Mouse (Mus musculus): ENCODE measurements around the gene Cntnap2.

The Cntnap2 gene

DNA sequence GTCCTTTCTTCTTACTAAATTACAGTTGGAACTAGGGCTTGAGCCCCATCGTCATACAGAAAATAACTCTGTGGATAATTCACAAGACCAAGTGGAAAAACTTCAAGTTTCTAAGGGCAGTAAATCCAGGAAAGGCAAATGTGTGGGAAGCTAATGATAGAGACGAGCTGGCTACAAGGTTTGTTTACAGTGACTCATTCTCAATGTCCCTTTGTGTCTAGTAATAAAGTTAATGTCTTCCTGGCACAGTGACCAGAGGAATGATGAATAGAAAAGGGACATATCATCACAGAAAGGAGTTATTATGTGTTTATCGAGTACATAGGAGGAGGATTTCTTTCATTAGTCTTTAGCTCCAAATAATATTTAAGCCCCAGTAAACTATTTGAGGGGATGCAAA lies 828.7 kb downstream of the Cntnap2 start:
- no peak for DNase-seq (ENCODE audit: low spot score in 2 of 2)

GRCm38 (mm10) chr6:45938263-45938662 lies 879.1 kb downstream of the Cntnap2 start:
- no peak for DNase-seq (ENCODE audit: low spot score in 2 of 2)

GRCm38 (mm10) chr6:45938775-45939174 lies 879.6 kb downstream of the Cntnap2 start:
- DNase-seq (ENCODE audit: low spot score in 2 of 2): no peak

DNA sequence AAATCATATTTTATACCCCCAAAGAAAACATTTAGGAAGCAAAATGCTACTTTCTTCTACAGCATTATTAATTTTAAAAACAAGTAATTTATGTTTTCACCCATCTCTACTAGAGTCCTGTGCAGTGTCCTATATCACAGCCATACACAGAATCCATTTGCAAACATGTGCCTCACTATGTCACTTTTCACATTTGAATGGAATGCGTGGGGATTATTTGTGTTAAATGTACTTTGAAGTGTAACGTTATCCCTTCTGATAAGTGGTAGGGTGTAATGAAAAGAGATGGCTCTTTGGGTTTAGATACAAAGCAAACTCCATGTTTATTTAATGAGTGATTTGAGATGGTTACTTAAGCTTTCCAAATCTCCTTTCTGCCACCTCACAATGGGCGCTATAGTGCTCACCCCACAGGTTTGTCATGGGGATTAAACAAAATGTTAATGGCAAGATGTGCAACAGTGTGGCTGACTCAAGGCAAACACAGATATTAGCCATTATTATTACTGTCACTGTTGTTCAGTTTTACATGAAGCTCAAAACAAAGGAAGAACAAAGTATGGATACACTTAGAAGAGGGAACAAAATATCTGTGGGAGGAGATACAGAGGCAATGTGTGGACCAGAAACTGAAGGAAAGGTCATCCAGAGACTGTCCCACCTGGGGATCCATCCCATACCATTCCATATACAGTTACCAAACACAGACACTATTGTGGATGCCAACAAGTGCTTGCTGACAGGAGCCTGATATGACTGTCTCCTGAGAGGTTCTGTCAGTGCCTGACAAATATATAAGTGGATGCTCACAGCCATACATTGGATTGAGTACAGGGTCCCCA lies 886.2 kb downstream of the Cntnap2 start:
- DNase-seq (ENCODE audit: low spot score in 2 of 2): no peak

GRCm38 (mm10) chr6:45954773-45955172 lies 895.6 kb downstream of the Cntnap2 start:
- DNase-seq (ENCODE audit: low spot score in 2 of 2): no peak

DNA sequence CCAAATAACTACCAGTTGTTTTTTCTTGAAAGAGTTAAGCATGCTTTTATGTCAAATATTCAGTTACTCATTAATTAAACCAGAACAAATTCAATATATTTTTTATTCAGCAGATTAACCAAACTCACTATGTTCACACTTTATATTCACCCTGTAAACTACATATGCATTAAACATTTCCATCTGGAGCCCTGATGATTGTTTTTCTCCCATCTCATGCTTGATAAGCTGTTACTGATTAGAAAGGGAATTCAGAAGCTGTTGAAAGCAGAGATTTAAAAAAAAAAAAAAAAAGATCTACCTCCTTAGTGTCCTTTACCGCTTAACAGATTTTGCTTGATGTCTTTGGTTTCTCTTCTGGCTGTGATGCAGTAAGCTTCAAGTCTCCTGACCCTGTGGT lies 905.3 kb downstream of the Cntnap2 start:
- no peak for DNase-seq (ENCODE audit: low spot score in 2 of 2)

- no peak for DNase-seq (ENCODE audit: low spot score in 2 of 2)
These were observed 915.5 kb downstream of the Cntnap2 start for GRCm38 (mm10) chr6:45974471-45975154.

- DNase-seq (ENCODE audit: low spot score in 2 of 2): no peak
These were observed 920.0 kb downstream of the Cntnap2 start for GRCm38 (mm10) chr6:45979171-45979570.

DNA sequence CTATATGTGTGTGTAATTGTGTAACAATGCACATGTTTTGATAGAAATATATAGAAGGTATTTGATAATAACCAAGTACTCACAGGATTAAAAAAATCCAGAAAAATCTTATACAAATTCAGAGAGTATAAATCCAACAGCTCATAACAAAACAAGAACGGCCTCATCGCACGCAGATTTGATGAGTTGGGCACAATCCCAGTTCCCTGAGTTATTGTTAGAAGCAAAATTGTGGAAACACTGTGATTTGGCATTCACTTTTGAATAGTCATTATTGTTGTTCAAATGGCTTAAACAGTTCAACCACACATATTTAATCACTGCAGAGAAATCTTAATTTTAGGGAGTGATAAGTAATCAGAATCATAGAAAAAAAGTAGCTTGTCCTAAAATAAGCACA lies 928.9 kb downstream of the Cntnap2 start:
- no peak for DNase-seq (ENCODE audit: low spot score in 2 of 2)

- DNase-seq (ENCODE audit: low spot score in 2 of 2): no peak
These were observed 931.9 kb downstream of the Cntnap2 start for GRCm38 (mm10) chr6:45991086-45991485.

DNA sequence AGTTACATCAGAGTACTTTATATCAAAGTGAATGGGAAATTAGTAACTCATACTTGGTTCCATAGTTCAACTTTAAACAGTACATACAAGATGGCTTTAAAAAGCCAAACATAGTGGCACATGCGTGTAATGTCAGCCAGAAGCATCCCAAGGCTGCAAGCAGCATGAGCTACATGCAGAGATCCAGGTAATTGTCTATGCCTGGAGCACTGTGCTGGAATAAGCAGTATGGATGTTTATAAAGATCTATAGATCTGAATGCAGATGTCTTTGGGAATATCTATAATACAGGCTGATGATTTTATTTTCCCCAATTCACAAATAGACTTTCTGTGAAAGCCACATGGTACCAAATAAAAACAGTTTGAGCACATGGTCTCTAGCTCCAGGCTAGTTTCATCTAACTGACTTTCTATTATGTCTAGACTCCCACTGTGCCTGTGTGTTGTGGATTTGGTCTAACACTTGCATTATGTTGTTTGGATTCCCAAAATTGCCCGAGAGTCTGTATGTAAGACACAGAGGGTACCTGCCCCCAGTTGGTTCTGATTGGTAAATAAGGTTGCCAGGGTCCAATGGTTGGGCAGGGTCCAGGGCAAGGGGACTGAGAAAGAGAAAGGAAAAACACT lies 963.5 kb downstream of the Cntnap2 start:
- no peak for DNase-seq (ENCODE audit: low spot score in 2 of 2)

DNA sequence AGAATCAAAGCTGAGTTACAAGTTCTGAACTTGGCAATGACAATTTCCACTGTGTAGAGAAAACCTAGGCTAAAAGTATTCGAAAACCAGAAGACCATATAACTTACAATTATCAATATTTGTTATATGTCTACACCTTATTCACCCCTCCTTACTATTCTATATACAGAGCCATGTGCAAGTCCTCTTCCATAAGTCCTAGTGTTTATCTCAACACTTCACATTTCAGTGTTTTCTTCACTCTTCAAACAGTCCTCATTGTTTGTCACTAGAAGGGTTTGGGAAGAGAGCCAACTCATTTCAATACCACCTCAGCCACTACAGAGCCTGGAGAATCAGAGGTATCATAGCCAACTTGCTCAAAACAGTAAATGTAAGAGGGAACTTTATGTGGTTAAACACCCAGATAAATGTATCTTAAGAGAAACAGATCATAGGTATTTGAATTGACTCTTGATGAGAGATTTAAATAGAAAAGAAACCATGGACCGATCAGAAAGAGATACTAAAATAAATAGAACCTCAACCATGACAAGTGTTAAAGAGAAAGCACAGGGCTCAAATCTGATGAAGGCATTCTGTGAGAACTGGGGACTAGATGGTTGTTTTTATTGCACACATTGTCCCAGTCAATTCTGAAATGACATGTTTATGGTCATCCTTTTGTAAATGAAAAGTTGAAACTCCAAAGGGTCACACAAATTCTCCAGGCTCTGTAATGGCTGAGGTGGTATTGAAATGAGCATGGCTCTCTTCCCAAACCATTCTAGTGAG lies 972.9 kb downstream of the Cntnap2 start:
- no peak for DNase-seq (ENCODE audit: low spot score in 2 of 2)

- no peak for DNase-seq (ENCODE audit: low spot score in 2 of 2)
These were observed 974.0 kb downstream of the Cntnap2 start for GRCm38 (mm10) chr6:46033108-46033507.

- no peak for DNase-seq (ENCODE audit: low spot score in 2 of 2)
These were observed 981.5 kb downstream of the Cntnap2 start for GRCm38 (mm10) chr6:46040671-46041070.

DNA sequence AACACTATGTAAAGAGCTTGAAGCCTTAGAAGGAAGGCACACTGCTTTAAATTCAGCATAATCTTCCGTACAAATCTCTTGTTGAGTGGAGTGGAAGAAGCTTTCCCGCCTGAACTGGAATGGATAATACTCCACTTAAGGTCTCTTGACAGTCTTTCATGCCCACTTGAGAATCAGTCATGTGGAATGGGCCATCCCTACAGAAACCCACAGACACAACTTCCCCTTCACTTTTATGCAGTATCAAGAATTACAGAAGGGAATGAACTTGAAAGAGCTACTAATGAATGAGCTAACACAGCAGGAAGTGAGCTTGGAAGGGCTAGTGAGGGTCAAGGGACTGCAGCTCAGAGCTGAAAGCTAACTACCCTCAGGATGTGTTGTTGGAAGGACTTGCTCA lies 1021.1 kb downstream of the Cntnap2 start:
- no peak for DNase-seq (ENCODE audit: low spot score in 2 of 2)

DNA sequence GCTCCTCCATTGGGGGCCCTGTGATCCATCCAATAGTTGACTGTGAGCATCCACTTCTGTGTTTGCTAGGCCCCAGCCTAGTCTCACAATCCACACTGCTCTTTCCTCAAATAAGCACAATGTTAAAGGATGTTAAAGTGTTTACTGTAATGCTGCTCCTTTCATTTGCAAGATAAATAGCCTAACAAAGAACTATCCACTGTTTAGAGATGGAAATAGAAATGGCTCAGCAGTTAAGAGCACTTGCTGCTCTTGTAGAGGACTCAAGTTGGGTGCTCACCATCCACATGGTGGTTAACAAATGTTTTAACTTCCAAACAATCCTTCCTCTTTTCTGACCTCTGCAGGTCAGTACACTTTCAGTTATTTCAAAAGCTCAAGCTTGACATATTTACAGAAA lies 1022.3 kb downstream of the Cntnap2 start:
- no peak for DNase-seq (ENCODE audit: low spot score in 2 of 2)

DNA sequence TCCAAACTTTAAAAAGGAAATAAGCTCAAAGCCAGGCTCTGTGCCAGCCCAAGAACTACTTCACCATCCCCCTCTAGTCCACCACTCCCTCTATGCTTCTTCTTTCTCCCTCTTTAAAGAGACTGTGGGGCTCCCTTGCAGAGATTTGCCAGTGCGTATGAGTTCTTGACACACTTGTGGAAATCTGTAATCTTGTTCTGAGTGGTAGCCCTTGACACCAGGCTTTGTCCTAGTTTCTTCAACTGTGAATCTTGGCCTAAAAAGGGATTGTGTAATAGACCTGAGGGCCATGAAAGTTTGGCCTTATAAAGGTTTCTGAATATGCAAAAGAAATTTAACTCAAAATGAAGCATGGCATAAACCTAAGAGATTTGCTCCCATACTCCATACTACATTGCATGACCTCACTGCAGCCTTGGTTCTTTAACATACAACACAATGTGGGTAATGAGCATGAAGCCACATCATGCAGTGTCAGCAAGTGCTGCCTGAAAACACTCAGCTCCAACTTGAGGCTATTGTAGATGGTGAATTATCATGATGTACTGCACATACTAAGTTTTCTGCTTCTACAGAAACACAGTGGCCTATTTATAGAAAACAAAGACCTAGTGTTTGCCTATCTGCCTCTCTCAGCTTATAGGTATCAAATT lies 1084.2 kb downstream of the Cntnap2 start:
- no peak for DNase-seq (ENCODE audit: low spot score in 2 of 2)

GRCm38 (mm10) chr6:46166837-46167236 lies 1107.7 kb downstream of the Cntnap2 start:
- no peak for DNase-seq (ENCODE audit: low spot score in 2 of 2)

DNA sequence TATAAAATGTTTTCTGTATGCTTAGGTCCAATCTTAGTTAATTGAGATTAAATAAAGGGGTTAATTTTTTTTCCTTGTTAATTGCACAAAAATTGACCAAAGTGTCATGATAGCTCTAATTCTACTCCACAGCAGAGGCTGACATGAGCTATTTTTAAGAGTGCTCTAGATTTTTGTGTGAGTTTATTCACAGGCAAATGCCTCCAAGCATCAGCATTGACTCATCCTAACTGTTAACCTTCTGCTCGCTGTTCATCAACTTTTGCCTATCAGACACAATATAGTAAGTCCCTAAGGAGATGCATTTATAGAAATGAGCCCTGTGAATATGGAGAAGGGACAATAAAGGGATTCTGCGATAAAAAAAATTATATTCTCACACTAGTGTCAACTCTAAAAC lies 1138.1 kb downstream of the Cntnap2 start:
- DNase-seq (ENCODE audit: low spot score in 2 of 2): no peak

DNA sequence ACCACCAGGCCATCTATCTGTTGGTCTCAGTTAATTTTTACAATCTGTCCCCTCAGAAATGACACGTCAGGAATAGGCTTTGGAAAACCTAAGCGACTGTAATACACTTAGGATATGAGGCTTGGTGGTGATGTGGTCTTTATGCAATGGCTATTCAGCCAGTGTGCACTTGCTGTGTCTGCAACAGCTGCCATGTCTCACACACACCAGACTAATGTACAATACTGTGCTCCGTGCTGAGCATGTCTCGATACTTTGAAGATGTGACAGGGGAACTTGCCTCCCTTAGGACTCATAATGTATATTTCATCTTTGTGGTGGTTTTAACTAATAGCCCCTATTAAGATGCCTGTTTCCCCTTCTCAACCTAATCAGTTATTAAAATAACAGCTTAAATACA lies 1142.7 kb downstream of the Cntnap2 start:
- no peak for DNase-seq (ENCODE audit: low spot score in 2 of 2)

- no peak for DNase-seq (ENCODE audit: low spot score in 2 of 2)
These were observed 1146.4 kb downstream of the Cntnap2 start for GRCm38 (mm10) chr6:46205531-46205930.

GRCm38 (mm10) chr6:46232889-46233288 lies 1173.7 kb downstream of the Cntnap2 start:
- DNase-seq (ENCODE audit: low spot score in 2 of 2): no peak
